Mouse (Mus musculus) embryonic fibroblast, embryonic 13.5 days (primary cell): ENCODE data around the gene Gm20828. TPM values are rescaled to one million over a fixed set of nuclear protein-coding genes. Genes with fewer than 3 reads are reported as not detected.
"Not testable (repeated sequence)": the region's sequence is repeated elsewhere in the genome, so short reads cannot be mapped to it uniquely, and the experiment has no call there.

ENCODE experiments used
- H3K27ac ChIP-seq: 2 replicates; pipeline ENCODE4 v1.5.1; 2012; ENCODE audit warnings: low read length, control low read depth, inconsistent platforms; ENCODE audit not compliant: insufficient read depth
- H3K4me1 ChIP-seq: 2 replicates; pipeline ENCODE4 v1.6.1; 2011; ENCODE audit warnings: low read length; ENCODE audit not compliant: control insufficient read depth, insufficient read depth
- H3K4me3 ChIP-seq: 2 replicates; pipeline ENCODE4 v1.5.1; 2011; ENCODE audit warnings: mild to moderate bottlenecking, control low read depth, low read length; ENCODE audit not compliant: insufficient read depth
- polyA plus RNA-seq: library from polyadenylated mRNA; stranded (reverse); fragments of >200 nt; gene quantifications from 2 replicates; pipeline ENCODE4 v1.2.4, GENCODE M21; 2011; ENCODE audit warnings: low read depth; ENCODE audit not compliant: missing spikeins, insufficient read length

The Gm20828 gene
- not detected in 2 replicates for polyA plus RNA-seq

GRCm38 (mm10) chrY:11199274-11199673 lies at the start of gene Gm20828:
Gene Gm20828 (minus strand): TSS chrY:11199374.
- H3K4me3 ChIP-seq, H3K4me1 ChIP-seq, H3K27ac ChIP-seq: not testable (repeated sequence)
